Mouse (Mus musculus): ENCODE results near the gene Rbpjl. TPM values are rescaled to one million over a fixed set of nuclear protein-coding genes. Genes with fewer than 3 reads are reported as not detected.

The Rbpjl gene
- polyA plus RNA-seq (2017; shearing (Covaris generic)) = 0.71 TPM

DNA sequence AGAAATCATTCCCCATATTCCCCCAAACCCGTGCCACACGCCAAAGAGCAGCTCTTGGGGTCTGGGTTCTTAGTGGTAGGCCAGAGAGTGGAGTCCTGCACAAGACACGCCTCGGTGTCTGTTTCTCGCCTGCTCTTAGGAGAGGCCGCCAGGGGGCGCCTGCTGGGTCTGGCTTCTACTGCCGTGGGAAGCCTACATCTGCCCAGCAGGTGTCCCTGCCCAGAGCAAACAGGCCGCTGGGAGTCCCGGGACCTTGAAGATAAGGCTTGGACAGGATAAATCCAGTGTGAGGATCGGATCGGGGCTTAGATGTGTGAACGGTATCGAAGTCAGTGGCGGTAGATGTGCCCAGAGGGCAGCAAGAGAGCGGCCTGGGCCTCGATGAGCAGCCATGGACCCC, at the start of gene Rbpjl:
TSS of gene Rbpjl (plus strand) at position 236 of the 400 bp plus-strand sequence.

DNA sequence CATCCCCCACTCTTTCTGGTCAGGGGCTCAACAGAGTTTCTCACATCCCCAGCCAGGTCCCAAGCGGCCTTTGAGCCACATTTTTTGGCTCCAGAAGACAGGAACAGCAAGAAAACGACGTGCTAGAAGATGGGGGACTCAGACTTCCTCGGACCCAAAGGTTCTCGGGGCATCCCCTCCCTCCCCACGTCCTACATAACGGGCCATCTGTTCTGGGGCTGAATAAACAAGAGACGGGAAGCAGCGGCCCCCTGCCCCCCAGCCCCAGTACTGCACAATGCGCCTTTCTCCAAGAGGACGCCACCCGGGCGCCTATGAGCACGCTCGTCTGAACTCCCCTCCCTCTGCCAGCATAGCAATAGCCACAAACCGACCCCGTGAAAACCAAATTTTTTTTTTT, 13.9 kb upstream of the Rbpjl start, which contains the start of gene Slpi:
TSS of gene Slpi (minus strand) at position 76 of the 400 bp plus-strand sequence.

DNA sequence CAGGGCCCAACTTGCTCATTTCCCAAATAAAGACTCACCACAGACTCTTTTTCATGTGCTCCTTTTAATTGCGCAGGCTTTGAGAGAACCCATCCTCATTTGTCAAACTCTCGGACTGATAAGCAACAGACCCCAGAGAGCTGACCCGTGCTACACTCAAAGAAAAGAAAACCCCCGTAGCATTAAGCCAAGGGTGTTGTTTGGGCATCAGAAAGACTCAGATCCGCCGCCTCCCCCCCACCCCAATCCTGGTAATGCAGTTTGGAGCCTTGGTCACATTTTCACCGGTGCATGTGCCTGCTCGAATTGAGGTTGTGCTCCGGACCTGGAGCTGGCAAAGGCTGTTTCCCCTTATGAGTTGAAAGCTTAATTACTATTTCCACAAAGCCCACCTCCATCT, 2.1 kb downstream of the Rbpjl start, which contains the start of gene Matn4:
TSS of gene Matn4 (minus strand) at position 101 of the 400 bp plus-strand sequence.

DNA sequence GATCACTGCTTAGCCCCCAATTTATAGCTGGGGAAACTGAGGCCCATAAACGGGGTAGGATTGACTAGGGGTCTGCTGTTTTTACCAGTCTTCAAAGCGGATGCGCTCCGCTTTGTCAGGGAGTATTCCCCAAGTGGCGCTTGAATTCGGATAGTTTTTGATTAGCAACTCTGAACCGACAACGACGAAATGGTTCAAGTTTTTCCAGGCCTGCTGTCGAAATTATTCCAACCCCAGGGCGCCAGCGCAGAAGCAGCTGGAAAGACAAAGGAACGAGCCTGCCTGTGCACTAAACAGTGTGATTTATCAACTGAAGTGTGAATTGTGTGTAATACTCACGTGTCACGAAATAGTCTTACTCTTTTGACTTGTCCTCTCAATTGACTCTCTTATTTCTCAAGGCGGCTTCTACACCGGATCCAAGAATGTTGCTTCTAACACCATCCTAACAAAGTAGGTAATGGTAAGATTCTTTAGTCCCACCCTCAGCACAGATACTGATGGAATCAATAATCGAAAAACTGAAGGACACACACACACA, 40.6 kb downstream of the Rbpjl start, which contains the start of gene Sdc4:
TSS of gene Sdc4 (minus strand) at position 428 of the 541 bp plus-strand sequence.

DNA sequence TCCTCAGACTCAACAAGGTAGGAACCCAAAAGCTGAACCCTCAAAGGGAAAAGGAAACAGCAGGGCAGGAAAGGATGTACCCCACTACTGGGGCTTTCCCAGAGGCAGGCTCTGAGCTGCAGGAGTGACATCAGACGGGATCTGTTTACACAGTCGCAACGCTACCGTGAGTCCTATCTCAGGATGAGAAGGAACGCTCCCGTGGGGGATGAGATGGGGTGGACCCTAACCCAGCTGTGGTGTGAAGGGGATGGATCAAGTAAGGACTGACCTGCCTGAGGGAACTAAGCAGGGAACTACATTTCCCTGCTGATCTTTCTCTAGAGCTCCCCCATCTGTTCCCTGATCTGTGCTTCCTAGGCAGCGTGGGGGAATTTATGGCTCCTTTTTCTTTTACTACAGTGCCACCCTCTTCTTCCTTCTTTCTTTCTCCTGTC, 53.9 kb downstream of the Rbpjl start, which contains the start of gene Sys1:
TSS of gene Sys1 (plus strand) at position 101 of the 437 bp plus-strand sequence.

DNA sequence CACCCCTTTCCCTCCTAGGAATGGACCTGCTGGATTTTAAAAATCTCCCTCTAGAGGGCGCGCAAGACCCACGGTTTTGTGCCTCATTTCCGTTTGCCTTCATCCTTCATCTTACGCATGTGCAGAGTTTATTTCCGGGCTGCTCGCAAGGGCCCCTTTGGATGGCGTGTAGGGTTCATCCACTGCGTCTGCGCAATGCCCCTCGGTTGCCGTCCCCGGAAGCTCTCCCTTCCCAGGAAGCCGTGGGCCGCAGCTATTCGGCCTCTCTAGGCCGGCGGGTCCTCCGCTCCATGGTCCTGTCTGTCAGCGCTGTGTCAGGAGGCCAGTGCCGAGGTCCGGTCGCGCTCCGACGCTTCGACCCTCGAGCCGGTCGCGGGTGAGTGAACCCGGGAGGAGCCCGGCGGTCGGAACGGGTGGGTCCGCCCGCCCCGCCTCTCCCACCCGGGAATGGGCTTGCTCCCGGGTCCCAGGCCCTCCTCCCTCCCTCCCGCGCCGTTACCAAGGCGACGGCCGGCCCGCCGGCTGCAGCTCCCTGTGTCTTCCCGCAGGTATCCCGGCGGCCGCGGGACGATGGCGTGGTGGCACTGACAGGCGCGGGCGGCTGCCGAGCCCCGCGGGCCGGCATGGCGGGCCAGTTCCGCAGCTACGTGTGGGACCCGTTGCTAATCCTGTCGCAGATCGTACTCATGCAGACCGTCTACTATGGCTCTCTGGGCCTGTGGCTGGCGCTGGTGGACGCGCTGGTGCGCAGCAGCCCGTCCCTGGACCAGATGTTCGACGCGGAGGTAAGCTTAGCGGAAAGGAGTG, 58.0 kb downstream of the Rbpjl start, which contains the start of gene Gm20458:
TSS of gene Gm20458 (plus strand) at position 223 of the 807 bp plus-strand sequence.

Other genes starting within 250 kb of the Rbpjl start
- gene Kcns1, start 232.0 kb upstream of the Rbpjl start, polyA plus RNA-seq (2017; shearing (Covaris generic)) = 0.13 TPM
- gene Wfdc5, start 220.4 kb upstream of the Rbpjl start, polyA plus RNA-seq (2017; shearing (Covaris generic)) = 0.38 TPM
- not detected for gene Wfdc12, start 212.5 kb upstream of the Rbpjl start, polyA plus RNA-seq (2017; shearing (Covaris generic))
- gene Wfdc15a, start 203.0 kb upstream of the Rbpjl start, polyA plus RNA-seq (2017; shearing (Covaris generic)) = not detected
- gene Wfdc15b, start 181.5 kb upstream of the Rbpjl start, polyA plus RNA-seq (2017; shearing (Covaris generic)) = not detected
- not detected for gene Svs2, start 164.7 kb upstream of the Rbpjl start, polyA plus RNA-seq (2017; shearing (Covaris generic))
- not detected for gene Svs3b, start 146.5 kb upstream of the Rbpjl start, polyA plus RNA-seq (2017; shearing (Covaris generic))
- not detected for gene Svs4, start 124.7 kb upstream of the Rbpjl start, polyA plus RNA-seq (2017; shearing (Covaris generic))
- gene Svs3a, start 113.9 kb upstream of the Rbpjl start, polyA plus RNA-seq (2017; shearing (Covaris generic)) = not detected
- gene Svs6, start 86.4 kb upstream of the Rbpjl start, polyA plus RNA-seq (2017; shearing (Covaris generic)) = not detected
- not detected for gene Svs5, start 70.4 kb upstream of the Rbpjl start, polyA plus RNA-seq (2017; shearing (Covaris generic))
- 12.2 TPM for gene Slpi, start 14.0 kb upstream of the Rbpjl start, polyA plus RNA-seq (2017; shearing (Covaris generic))
- gene Matn4, start 2.0 kb downstream of the Rbpjl start, polyA plus RNA-seq (2017; shearing (Covaris generic)) = 0.69 TPM
- 0.63 TPM for gene Sdc4, start 40.7 kb downstream of the Rbpjl start, polyA plus RNA-seq (2017; shearing (Covaris generic))
- gene Sys1, start 53.8 kb downstream of the Rbpjl start, polyA plus RNA-seq (2017; shearing (Covaris generic)) = 86.9 TPM
- 11.7 TPM for gene Gm20458, start 57.8 kb downstream of the Rbpjl start, polyA plus RNA-seq (2017; shearing (Covaris generic))
- 0.41 TPM for gene Trp53tg5, start 70.6 kb downstream of the Rbpjl start, polyA plus RNA-seq (2017; shearing (Covaris generic))
- gene Dbndd2, start 83.0 kb downstream of the Rbpjl start, polyA plus RNA-seq (2017; shearing (Covaris generic)) = 1.6 TPM
- gene Pigt, start 94.4 kb downstream of the Rbpjl start, polyA plus RNA-seq (2017; shearing (Covaris generic)) = 12.8 TPM
- not detected for gene Wfdc2, start 159.3 kb downstream of the Rbpjl start, polyA plus RNA-seq (2017; shearing (Covaris generic))
- gene Spint3, start 170.3 kb downstream of the Rbpjl start, polyA plus RNA-seq (2017; shearing (Covaris generic)) = not detected
- gene Wfdc6a, start 182.3 kb downstream of the Rbpjl start, polyA plus RNA-seq (2017; shearing (Covaris generic)) = 0.49 TPM
- not detected for gene Eppin, start 190.5 kb downstream of the Rbpjl start, polyA plus RNA-seq (2017; shearing (Covaris generic))
- gene Wfdc6b, start 210.4 kb downstream of the Rbpjl start, polyA plus RNA-seq (2017; shearing (Covaris generic)) = not detected
- gene Wfdc8, start 210.5 kb downstream of the Rbpjl start, polyA plus RNA-seq (2017; shearing (Covaris generic)) = not detected
- not detected for gene Wfdc16, start 235.7 kb downstream of the Rbpjl start, polyA plus RNA-seq (2017; shearing (Covaris generic))